Mouse (Mus musculus): ENCODE measurements around the gene Insl3.

Insl3 gene

GRCm38 (mm10) chr8:71689028-71689427 lies at the start of gene Insl3:
Gene Insl3, plus strand, starts transcription at chr8:71689214.
- DNase-seq, result no peak

- no peak for DNase-seq
These were observed 49.7 kb upstream of the Insl3 start for GRCm38 (mm10) chr8:71639318-71639717.

DNA sequence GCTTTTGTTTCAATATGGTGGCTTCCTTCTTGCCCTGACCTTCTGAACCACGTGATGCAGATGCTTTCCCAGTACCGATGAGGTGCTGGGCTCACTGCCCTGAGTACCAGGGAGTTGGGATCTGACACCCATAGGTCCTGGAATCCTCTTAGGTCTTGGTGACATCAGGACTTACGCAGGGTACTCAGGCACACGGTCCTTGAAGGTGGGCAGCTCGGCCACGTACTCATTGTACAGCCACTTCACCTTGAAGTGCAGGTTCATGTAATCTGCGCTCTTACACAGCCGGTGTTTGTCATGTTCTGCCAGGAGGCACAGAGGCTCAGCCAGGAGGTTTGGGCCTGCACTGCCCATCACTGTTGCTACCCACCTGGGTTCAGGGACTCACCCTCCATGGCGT lies 43.5 kb upstream of the Insl3 start:
- no peak for DNase-seq

DNA sequence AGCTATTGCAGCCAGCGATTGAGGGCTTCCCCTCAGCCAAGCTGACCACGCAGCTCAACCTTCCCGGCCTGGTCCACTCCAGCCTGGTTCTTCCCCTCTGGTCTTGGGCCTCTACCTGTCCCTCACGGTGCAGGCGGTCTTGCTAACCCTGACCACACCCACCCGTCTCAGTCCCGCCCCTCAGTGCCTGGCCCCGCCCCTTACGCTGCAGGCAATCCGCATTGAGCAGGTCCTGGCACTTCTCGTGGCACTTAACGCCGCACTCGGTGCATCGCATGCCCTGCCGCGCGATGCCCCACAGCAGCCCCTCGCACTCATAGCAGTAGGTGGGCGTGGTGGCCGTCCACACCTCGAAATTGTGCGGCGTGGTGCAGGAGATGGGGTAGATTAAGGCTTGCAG lies 34.4 kb upstream of the Insl3 start:
- no peak for DNase-seq

DNA sequence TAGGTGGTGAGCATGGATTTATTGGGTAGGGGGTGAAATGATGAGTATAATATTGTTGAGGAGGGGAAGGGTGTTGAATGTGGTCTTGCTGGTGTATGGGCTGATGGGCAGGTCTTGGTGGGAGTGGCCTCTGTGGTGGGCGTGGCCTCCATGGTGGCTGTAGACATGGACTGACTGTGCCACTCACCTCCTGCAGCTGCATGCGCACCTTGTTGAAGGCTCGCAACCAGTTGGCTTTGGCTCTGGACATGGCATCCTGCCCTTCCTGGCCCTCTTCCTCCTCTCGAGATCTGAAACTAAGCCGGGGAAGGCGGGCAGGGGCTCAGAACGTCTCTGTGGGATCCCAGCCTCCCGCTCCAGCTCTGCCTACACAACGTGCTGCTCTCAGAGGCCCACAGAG lies 31.2 kb upstream of the Insl3 start:
- DNase-seq, result no peak

DNA sequence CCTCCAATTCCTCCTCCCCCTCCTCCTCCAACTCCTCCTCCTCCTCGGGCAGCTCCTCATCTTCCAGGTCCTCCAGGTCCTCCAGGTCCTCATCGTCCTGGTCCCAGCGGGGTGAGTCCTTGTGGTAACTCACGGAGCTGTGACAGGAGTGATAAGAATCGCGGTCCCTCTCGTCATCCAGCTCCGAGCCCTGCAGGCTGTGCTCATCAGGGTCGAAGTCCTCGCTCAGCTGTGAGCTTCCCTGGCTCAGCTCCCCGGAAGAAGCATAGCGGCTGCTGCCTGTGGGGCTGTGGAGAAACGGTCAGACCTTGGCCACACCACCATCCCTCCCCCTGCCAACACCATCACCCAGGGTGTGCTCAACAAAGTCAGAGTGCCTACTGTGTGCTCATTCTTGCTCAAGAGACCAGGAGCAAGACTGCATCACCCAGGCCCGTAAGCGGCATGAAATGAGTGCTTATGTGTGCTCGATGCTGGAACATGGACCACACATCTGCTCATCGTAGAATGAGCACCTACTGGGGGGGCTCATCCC lies 30.4 kb upstream of the Insl3 start:
- DNase-seq, result no peak

DNA sequence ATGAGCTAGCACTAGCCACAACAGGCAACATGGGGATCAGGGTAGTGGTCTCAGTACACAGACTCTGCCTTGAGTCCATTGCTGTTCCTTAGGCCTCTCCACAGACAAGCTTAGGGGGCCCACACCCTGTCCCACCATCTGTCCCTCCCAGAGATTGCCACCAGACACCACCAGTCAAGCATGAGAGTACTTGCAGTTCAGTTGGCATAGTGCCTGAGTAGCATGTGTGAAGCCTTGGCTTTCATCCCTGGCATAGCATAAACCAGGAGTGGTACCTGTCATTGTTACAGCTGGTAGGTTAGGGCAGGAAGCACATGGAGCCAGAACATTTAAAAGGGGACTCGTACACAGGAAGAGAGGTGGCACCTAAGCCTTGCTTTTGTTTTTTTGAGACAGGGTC lies 29.3 kb upstream of the Insl3 start:
- no peak for DNase-seq

DNA sequence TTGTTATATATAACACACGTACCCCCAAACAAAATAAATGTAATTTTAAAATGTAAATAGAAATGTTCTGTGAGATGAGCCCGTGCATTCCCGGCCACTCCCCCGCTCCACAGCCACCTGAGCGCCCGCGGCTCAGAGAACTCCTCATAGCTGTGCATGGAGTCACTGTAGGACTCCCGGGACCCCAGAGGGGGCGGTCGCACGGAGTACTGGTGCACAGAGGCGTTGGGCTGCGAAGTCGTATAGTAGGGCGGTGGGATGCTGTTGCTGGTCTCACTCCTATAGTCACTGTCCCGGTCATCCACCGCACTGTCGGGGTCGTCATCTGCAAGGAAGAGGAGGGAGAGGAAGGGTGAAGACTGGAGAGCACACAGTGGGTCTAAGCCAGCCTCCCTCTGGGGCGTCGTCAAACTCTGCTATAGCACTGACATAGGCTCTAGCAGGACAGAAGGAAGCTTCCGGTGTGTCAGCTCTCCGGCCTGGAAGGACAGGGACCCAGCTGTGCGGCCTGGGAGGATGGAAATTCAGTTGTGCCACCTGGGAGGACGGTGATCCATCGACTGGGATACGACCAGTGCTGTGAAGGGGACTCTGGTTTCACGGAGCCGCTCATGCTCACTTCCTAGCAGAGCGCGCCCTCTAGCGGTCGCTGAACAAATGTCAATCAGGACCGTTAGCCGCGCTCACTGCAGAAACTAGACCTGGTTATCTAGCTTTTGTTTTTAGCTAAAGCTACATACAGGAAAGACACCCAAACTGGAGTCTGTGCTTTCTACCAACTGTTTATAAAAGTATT lies 28.5 kb upstream of the Insl3 start:
- DNase-seq, result peak; percentile 96

- peak; percentile 92 for DNase-seq
These were observed 23.5 kb upstream of the Insl3 start for GRCm38 (mm10) chr8:71665331-71666130.

- no peak for DNase-seq
These were observed 22.2 kb upstream of the Insl3 start for GRCm38 (mm10) chr8:71666855-71667254.

DNA sequence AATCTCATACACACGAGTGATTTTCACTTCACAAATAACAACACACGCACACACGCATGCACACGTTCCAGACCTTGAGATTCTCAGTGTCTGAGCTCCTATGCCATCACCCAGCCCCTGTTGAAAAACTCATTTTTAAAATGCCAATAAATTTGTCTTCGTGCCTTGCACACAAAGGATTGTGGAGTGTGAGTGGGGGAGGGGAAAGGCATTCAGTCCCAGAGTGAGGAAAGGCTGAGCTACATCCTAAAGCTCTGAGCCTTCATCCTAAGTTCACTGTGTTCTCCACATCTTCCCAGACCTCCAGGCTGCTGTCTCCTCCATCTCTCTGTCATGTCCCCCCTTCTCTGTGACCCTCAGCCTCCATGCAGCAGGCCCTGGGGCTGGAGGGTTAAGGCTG lies 21.8 kb upstream of the Insl3 start:
- DNase-seq, result no peak

DNA sequence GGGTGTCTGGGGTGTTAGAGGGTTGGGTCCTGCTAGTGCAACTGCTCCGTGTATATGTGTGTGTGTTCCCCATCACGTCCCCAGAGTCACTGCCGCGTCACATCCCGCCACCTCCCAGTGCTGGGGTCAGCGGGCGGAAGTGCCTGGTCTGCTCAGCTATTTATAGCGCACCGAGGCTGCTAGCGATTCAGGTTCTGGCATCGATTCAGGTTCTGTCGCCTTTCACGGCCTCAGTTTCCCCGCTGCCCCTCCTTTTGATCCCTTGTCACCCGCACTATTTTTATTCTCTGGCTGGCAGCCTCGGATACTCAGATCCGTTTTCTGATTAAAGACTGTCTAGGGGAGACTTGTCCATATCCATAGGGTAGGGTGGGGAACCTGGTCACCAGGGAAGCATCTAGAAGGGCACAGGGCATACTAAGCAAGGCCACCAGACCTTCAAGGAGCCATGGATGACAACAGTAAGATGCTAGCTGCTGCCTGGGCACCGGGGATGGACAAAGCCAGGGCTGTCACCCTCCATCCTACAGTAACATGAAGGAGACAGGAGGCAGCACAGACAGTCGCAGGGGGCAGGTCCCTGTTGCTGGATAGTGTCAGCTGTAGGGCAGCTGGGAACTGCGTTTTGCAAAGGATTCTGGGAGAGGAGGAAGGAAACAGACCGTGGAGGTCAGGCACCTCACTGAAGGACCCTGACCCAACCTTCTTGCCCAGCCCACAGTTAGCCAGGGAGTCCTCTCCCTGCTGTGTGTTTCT lies 20.6 kb upstream of the Insl3 start:
- DNase-seq, result peak; percentile 95

- no peak for DNase-seq
These were observed 18.8 kb upstream of the Insl3 start for GRCm38 (mm10) chr8:71670198-71670597.

- peak; percentile 93 for DNase-seq
These were observed 18.1 kb upstream of the Insl3 start for GRCm38 (mm10) chr8:71670621-71671548.

DNA sequence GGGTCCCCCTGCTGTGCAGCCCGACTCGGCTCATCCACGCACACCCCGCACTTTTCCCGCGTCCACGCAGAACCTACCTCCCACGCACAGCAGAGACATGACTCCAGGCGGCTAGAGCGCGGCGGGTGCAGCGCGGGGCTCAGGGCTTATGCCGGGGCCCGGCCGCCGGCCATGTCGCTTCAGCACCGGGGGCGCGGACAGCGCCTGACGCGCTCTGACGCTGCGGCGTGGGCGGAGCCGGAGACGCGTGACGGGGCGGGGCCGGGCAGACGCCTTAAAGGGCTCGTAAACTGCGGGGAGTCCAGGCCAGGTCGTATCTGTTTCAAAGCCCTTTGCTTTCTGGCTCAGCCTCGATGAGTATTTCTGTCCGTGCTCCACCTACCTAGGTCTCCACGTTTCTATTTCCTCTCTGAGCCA lies 17.5 kb upstream of the Insl3 start, which contains the start of gene Unc13a:
Gene Unc13a, minus strand, starts transcription at position 209 of the 417 bp plus-strand sequence.
- peak; percentile 98 for DNase-seq

DNA sequence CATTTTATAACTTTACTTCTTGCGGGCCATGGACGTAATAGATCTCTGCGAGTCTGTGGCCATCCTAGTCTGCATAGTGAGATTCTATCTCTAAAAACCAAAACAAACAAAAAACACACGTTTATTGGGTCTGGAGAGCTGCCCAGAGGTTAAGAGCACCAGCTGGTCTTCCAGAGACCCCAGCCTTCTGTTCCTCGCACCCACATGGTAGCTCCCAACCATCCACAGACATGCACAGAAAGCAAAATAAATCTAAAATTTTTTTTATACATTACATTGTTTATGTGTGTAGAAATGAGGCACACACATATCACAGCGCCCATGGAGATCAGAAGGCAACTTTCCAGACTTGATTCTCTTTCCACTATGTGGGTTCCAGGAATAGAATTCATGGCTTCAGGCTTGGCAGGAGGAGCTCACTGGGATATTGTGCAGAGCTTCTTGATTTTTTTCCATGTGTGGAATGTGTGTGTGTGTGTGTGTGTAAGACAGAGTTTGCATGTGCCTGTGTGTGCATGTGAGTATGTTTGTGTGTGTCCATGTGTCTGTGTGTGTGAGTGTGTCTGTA lies 16.8 kb upstream of the Insl3 start:
- no peak for DNase-seq

DNA sequence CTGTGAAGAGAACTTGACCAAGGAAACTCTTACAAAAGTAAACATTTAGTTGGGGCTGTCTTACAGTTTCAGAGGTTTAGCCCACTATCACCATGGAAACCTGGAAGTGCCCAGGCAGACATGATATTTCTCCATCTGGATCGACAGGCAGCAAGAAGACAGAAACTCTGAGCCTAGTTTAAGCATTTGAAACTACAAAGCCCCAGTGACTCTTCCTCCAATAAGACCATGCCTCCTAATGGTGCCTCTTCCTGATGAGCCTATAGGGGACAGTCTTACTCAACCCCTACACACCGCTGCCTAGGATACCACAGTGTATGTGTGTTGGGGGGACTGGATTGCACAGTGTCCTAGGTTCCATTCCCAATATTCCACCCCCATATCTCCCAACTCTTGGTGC lies 14.9 kb upstream of the Insl3 start:
- DNase-seq, result no peak

GRCm38 (mm10) chr8:71675456-71676019 lies 13.5 kb upstream of the Insl3 start:
- peak; percentile 93 for DNase-seq

GRCm38 (mm10) chr8:71676020-71676741 lies 12.8 kb upstream of the Insl3 start, which contains the start of gene Jak3:
Gene Jak3, plus strand, starts transcription at chr8:71676296.
- DNase-seq, result peak; percentile 98

GRCm38 (mm10) chr8:71676803-71677202 lies 12.2 kb upstream of the Insl3 start:
- peak; percentile 90 for DNase-seq
